In the genomic region with DNA sequence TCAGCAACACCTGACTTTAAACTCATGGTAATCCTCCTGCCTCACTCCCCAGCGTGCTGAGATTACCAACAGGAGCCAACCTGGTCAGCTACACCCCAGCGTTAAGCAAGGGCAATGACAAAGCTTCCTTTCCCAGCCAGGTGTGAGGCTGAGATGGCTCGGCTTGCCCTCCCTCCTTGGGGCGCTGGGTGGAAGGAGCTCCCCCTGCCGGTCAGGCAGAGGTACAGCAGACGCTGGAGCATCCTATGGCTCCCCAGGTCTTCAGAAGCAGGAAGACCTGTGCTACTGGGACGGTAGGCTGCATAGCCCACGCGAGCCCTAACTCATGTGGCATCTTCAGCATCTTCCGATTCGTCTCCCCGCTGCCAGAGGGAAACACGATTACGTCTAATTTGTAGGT, we compare ENCODE assay signal across 9 mouse cellular contexts.
DNase-seq lines count a peak whose midpoint lies in the region; ATAC-seq lines count a peak whose summit lies in the region.
"Had no signal": no experiment of that assay in that cellular context is flagged by ENCODE, and none has a peak within 500 bp of the region (broad histone marks: within the 10 kb centered on the region; RNA-seq: fewer than 3 reads in every experiment).

No protein-coding gene starts in this region.

- H3K27me3 ChIP-seq in intestine, embryonic 15.5 days (replicated peaks): no peaks in the 10 kb centered on the region

- H3K27ac ChIP-seq in intestine, embryonic 15.5 days: no peak overlapping the region
- H3K27ac ChIP-seq: neural tube, embryonic 13.5 days had no signal

- H3K4me3 ChIP-seq in intestine, embryonic 15.5 days (replicated peaks): no peak overlapping the region
- H3K4me3 ChIP-seq: neural tube, embryonic 13.5 days had no signal

- no peak overlapping the region for H3K4me2 ChIP-seq in intestine, embryonic 15.5 days (replicated peaks)
- H3K4me2 ChIP-seq: neural tube, embryonic 13.5 days had no signal

- H3K9ac ChIP-seq in intestine, embryonic 15.5 days: no peak overlapping the region
- H3K9ac ChIP-seq: neural tube, embryonic 13.5 days had no signal

- DNase-seq in adrenal gland, adult (ENCODE audit: inconsistent age in 2 of 2, low spot score in 1 of 2): peak; percentile 31 to 66
- DNase-seq in adrenal gland, adult 8-10 months: no peak
- DNase-seq in layer of hippocampus, postnatal 10 days (ENCODE audit: low spot score in 2 of 2): peak; percentile 24 to 35
- no peak for DNase-seq in layer of hippocampus, adult 8-10 months (ENCODE audit: low spot score in 2 of 2)
- peak; percentile 57 for DNase-seq in adrenal gland, postnatal 25 days
- peak; percentile 16 for DNase-seq in retina, postnatal 7 days (ENCODE audit: low read depth, low spot score)
- no peak for DNase-seq in right cerebral cortex, postnatal 10 days (ENCODE audit: low spot score in 2 of 2)

- no peaks in the 10 kb centered on the region for H3K9me3 ChIP-seq in intestine, embryonic 15.5 days

- H3K36me3 ChIP-seq in intestine, embryonic 15.5 days: no peaks in the 10 kb centered on the region
- H3K36me3 ChIP-seq: neural tube, embryonic 13.5 days had no signal

- 20% methylated on average over 14 of the region's 14 CpGs for WGBS in intestine, embryonic 15.5 days

- H3K4me1 ChIP-seq in intestine, embryonic 15.5 days (replicated peaks): peaks cover 16% of the 10 kb centered on the region; the same call in 1 of the 2 replicates

- peak; percentile 65; the same call in 1 of the 2 replicates for ATAC-seq in intestine, embryonic 15.5 days

Comparison
In these comparisons a context has a peak if more than half of its experiments do, and no peak if none do; other contexts are left out.
1. DNase-seq: peak in adrenal gland, adult (2 of 2), layer of hippocampus, postnatal 10 days (2 of 2), adrenal gland, postnatal 25 days (single experiment) and retina, postnatal 7 days (single experiment); none in adrenal gland, adult 8-10 months (single experiment), layer of hippocampus, adult 8-10 months (0 of 2) and right cerebral cortex, postnatal 10 days (0 of 2).